Mouse (Mus musculus) left cerebral cortex, adult 18-20 months (tissue): ENCODE measurements around the gene Pramef17. TPM values are rescaled to one million over a fixed set of nuclear protein-coding genes. Genes with fewer than 3 reads are reported as not detected.
"Not testable (repeated sequence)": the region's sequence is repeated elsewhere in the genome, so short reads cannot be mapped to it uniquely, and the experiment has no call there.

Source experiments
- DNase-seq, 2 experiments: peaks; one replicate each; pipeline ENCODE4 v3.0.0; 2021 to 2022; ENCODE audit warnings: low spot score in 2 of 2, mixed read lengths in 1 of 2
- long read RNA-seq, 2 experiments: library from polyadenylated mRNA; stranded (forward); transcript quantifications; one replicate each; pipeline ENCODE4 v2.0.0; 2021
- total RNA-seq, 2 experiments: library from RNA; stranded (reverse); gene quantifications; 2 replicates each; pipeline ENCODE4 v1.2.3; 2021

Gene Pramef17
- total RNA-seq, result not detected
- long read RNA-seq, experiment 1, result 0 reads
- long read RNA-seq, experiment 2, result 0 reads

DNA sequence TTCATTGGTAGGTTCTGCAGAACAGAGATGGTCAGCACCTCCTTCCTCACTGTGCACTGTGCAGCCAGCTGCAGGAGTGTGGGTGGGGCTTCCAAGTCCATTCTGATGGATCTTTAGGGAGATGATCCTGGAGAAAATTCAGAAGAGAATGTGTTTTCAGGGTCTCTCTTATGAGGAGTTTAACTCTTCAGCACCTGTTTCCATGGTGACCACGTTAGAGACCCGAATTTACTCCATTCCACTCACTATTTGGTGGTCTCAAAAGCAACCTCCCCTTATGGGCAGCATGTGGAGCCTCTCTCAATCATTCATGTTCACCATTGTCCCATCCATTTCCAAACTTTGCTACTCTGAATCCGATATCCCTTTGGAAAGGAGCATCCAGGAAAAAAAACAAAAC, at the start of gene Pramef17:
Gene Pramef17, minus strand, starts transcription at position 101 of the 400 bp plus-strand sequence.
- DNase-seq, result not testable (repeated sequence)

- peak; percentile 57 to 58 for DNase-seq
Measured at GRCm38 (mm10) chr4:143988126-143988525, 6.0 kb downstream of the Pramef17 start.

GRCm38 (mm10) chr4:143987475-143987941, 6.7 kb downstream of the Pramef17 start:
- peak; percentile 12 to 35 for DNase-seq

GRCm38 (mm10) chr4:143985733-143986132, 8.4 kb downstream of the Pramef17 start:
- DNase-seq, result peak; percentile 14 to 18

GRCm38 (mm10) chr4:143985165-143985564, 9.0 kb downstream of the Pramef17 start:
- DNase-seq, result peak; percentile 1 to 4

DNA sequence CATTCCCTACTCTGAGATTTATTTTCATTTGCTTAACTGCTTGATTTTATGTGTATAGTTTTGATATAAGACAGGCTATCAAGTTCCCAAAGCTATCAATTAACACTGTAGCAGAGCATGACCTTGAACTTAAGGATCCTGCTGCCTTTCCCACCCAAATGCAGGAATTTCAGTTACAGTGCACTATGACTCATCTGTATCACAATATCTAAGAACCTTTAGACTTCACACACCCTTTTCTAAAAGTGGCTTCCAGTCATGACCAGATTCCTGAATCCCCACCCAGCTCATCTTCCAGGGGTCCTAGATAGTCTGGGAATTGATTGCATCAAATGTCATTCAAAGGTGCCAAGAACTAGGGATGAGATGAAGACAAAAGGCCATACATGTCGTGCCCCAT, 10.7 kb downstream of the Pramef17 start:
- not testable (repeated sequence) for DNase-seq

- not testable (repeated sequence) for DNase-seq
Measured at GRCm38 (mm10) chr4:143966850-143967249, 27.3 kb downstream of the Pramef17 start, which contains the start of gene Gm13101. Gene Gm13101 (minus strand): TSS chr4:143966950.

DNA sequence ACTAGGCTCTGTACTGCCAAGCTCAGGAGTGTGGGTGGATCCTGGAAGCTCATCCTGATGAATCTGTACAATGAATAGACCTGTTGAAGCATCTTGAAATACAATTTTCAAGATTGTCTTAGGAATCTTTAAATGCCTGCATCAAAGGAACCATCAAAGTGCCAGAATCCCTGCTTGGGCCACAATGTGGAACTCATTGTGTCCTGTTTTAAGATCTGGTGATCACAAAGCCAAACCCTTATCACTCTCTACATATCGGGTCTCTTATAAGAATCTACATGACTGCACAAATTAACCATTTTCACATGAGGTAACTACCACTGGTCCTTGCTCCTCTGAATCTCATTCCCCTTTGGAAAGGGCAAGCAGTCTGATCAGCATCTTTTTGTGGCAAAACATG, 43.3 kb downstream of the Pramef17 start, which contains the start of gene Pramef25:
Gene Pramef25, minus strand, starts transcription at position 101 of the 400 bp plus-strand sequence.
- DNase-seq, result not testable (repeated sequence)

Other genes starting within 250 kb of the Pramef17 start
- gene Gm13023, start 205.0 kb downstream of the Pramef17 start, total RNA-seq, result not detected
- gene Gm13084, start 178.3 kb downstream of the Pramef17 start, total RNA-seq, result not detected
- not detected for gene Gm13103, start 147.9 kb downstream of the Pramef17 start, total RNA-seq
- gene Pramef6, start 94.0 kb downstream of the Pramef17 start, total RNA-seq, result not detected
- gene Pramef25, start 43.4 kb downstream of the Pramef17 start, total RNA-seq, result not detected
- gene Gm13101, start 27.4 kb downstream of the Pramef17 start, total RNA-seq, result not detected
- gene Pramel4, start 64.8 kb upstream of the Pramef17 start, total RNA-seq, result not detected
- gene Gm13102, start 112.1 kb upstream of the Pramef17 start, total RNA-seq, result not detected
- gene Oog3, start 168.3 kb upstream of the Pramef17 start, total RNA-seq, result not detected
- gene Oog2, start 196.3 kb upstream of the Pramef17 start, total RNA-seq, result not detected
- gene C87977, start 218.9 kb upstream of the Pramef17 start, total RNA-seq, result not detected